Mouse (Mus musculus) stomach, postnatal 0 days (tissue): ENCODE data around the gene Anxa6. TPM values are rescaled to one million over a fixed set of nuclear protein-coding genes. Genes with fewer than 3 reads are reported as not detected.

Experiments used
- ATAC-seq: fragments of 200-750 bp; cut with Nextera tagmentation; 2 replicates; pipeline ENCODE4 v1.8.0; 2017; ENCODE audit not compliant: low FRiP score, low TSS enrichment
- DNase-seq: peaks from one replicate; pipeline ENCODE4 v3.0.0-alpha.2; 2016; ENCODE audit warnings: low spot score
- H3K27ac ChIP-seq: fragments of 300-500 bp; sonication (generic); replicated peaks from 2 replicates; pipeline ENCODE4 v1.5.1; 2014; ENCODE audit warnings: mild to moderate bottlenecking, control low read depth
- H3K27me3 ChIP-seq: fragments of 300-500 bp; sonication (generic); 2 replicates; pipeline ENCODE4 v1.6.1; 2014; ENCODE audit warnings: low read length; ENCODE audit not compliant: control insufficient read depth, insufficient read depth
- H3K36me3 ChIP-seq: fragments of 300-500 bp; sonication (generic); 2 replicates; pipeline ENCODE4 v1.6.1; 2014; ENCODE audit warnings: low read length, mixed read lengths; ENCODE audit not compliant: control insufficient read depth, insufficient read depth
- H3K4me1 ChIP-seq: fragments of 300-500 bp; sonication (generic); replicated peaks from 2 replicates; pipeline ENCODE4 v1.6.1; 2014; ENCODE audit warnings: antibody characterized with exemption; ENCODE audit not compliant: control insufficient read depth, insufficient read depth
- H3K4me2 ChIP-seq: fragments of 300-500 bp; sonication (generic); replicated peaks from 2 replicates; pipeline ENCODE4 v1.6.1; 2014; ENCODE audit warnings: low read depth, mild to moderate bottlenecking, control low read depth, moderate library complexity
- H3K4me3 ChIP-seq: fragments of 300-500 bp; sonication (generic); 2 replicates; pipeline ENCODE4 v1.5.1; 2014; ENCODE audit warnings: low read depth, low read length, control low read depth
- H3K9ac ChIP-seq: fragments of 300-500 bp; sonication (generic); 2 replicates; pipeline ENCODE4 v1.6.1; 2014; ENCODE audit warnings: mild to moderate bottlenecking, low read length, control low read depth, mixed read lengths
- H3K9me3 ChIP-seq: fragments of 300-500 bp; sonication (generic); 2 replicates; pipeline ENCODE4 v1.6.1; 2016; ENCODE audit warnings: low read length; ENCODE audit not compliant: control insufficient read depth
- CTCF ChIP-seq: IDR thresholded peaks from 2 replicates; pipeline ENCODE4 v1.5.1; 2016; ENCODE audit warnings: antibody characterized with exemption, low read depth, mild to moderate bottlenecking, moderate library complexity
- EP300 ChIP-seq: optimal IDR thresholded peaks from 2 replicates; pipeline ENCODE3; 2016; ENCODE audit warnings: antibody characterized with exemption
- WGBS: fragments of 180-500 bp; shearing (Covaris S2); extraction: QIAGEN DNeasy Blood & Tissue Kit; methylation state at CpG from one replicate; pipeline ENCODE4 v1.1.7; 2014; 5-methylcytosine and 5-hydroxymethylcytosine counted together
- polyA plus RNA-seq: library from polyadenylated mRNA; unstranded; fragments of >200 nt; fragmentation: Nextera tagmentation; extraction: Ambion mirVana; gene quantifications from 2 replicates; pipeline ENCODE4 v1.2.1, GENCODE M21; 2015

Anxa6 gene
- polyA plus RNA-seq, 1 experiment from 2014 or later: 141 TPM

- H3K4me2 ChIP-seq: peak overlapping the region; percentile 3; the same call in 1 of the 2 replicates
- no peaks in the 10 kb centered on the region for H3K9me3 ChIP-seq
- no peak overlapping the region for H3K4me3 ChIP-seq
- 0 out of 2 replicates have a peak overlapping the region, but pooled peaks have one; percentile 35 for H3K27ac ChIP-seq
- ATAC-seq (peak; percentile 77), DNase-seq (peak; percentile 64)
- H3K27me3 ChIP-seq: no peaks in the 10 kb centered on the region
- H3K9ac ChIP-seq: no peak overlapping the region
- TF ChIP-seq EP300 (no peak), CTCF (no peak)
- WGBS: 32% methylated on average over 8 of the region's 8 CpGs
- peaks cover 4% of the 10 kb centered on the region; the same call in 1 of the 2 replicates for H3K4me1 ChIP-seq
- peaks cover 3% of the 10 kb centered on the region; the same call in 1 of the 2 replicates for H3K36me3 ChIP-seq
These were observed 59.6 kb downstream of the Anxa6 start for GRCm38 (mm10) chr11:54973481-54974212.

GRCm38 (mm10) chr11:54972789-54973188 is 60.5 kb downstream of the Anxa6 start:
- Histone ChIP-seq H3K27ac (0 out of 2 replicates have a peak overlapping the region, but pooled peaks have one; percentile 25), H3K36me3 (no peaks in the 10 kb centered on the region; the same call in 1 of the 2 replicates), H3K9me3 (no peaks in the 10 kb centered on the region), H3K4me1 (peaks cover 4% of the 10 kb centered on the region; the same call in 1 of the 2 replicates), H3K9ac (no peak overlapping the region), H3K4me2 (no peak overlapping the region), H3K4me3 (no peak overlapping the region), H3K27me3 (no peaks in the 10 kb centered on the region)
- TF ChIP-seq EP300: no peak
- WGBS: 54% methylated on average over 4 of the region's 6 CpGs
- no peak for ATAC-seq
- no peak for DNase-seq

- no peaks in the 10 kb centered on the region for H3K9me3 ChIP-seq
- H3K4me1 ChIP-seq: peaks cover 4% of the 10 kb centered on the region; the same call in 1 of the 2 replicates
- WGBS: 38% methylated on average over 4 of the region's 4 CpGs
- no peak overlapping the region for H3K4me3 ChIP-seq
- DNase-seq: no peak
- no peaks in the 10 kb centered on the region for H3K27me3 ChIP-seq
- ATAC-seq: no peak; the same call in 1 of the 2 replicates
- H3K27ac ChIP-seq: no peak overlapping the region
- H3K4me2 ChIP-seq: no peak overlapping the region
- no peak for TF ChIP-seq CTCF
- no peak for TF ChIP-seq EP300
- H3K9ac ChIP-seq: no peak overlapping the region
- H3K36me3 ChIP-seq: no peaks in the 10 kb centered on the region
These were observed 61.1 kb downstream of the Anxa6 start for GRCm38 (mm10) chr11:54972049-54972723.

- no peak overlapping the region for H3K4me3 ChIP-seq
These were observed 61.7 kb downstream of the Anxa6 start for GRCm38 (mm10) chr11:54971365-54972048.

GRCm38 (mm10) chr11:54965234-54965633 is 68.0 kb downstream of the Anxa6 start:
- H3K27me3 ChIP-seq: no peaks in the 10 kb centered on the region
- no peak overlapping the region for H3K9ac ChIP-seq
- DNase-seq (no peak), ATAC-seq (no peak)
- H3K27ac ChIP-seq: no peak overlapping the region
- no peak overlapping the region for H3K4me3 ChIP-seq
- 72% methylated on average over 6 of the region's 6 CpGs for WGBS
- H3K4me1 ChIP-seq: peaks cover 3% of the 10 kb centered on the region; the same call in 1 of the 2 replicates
- no peak overlapping the region for H3K4me2 ChIP-seq
- H3K9me3 ChIP-seq: no peaks in the 10 kb centered on the region
- no peaks in the 10 kb centered on the region for H3K36me3 ChIP-seq
- TF ChIP-seq CTCF (no peak), EP300 (no peak)

More at GRCm38 (mm10) chr11:54971365-54972048, 61.7 kb downstream of the Anxa6 start:
- TF ChIP-seq CTCF: no peak
- TF ChIP-seq EP300: no peak
- no peak for DNase-seq
- no peaks in the 10 kb centered on the region for H3K27me3 ChIP-seq
- no peaks in the 10 kb centered on the region for H3K36me3 ChIP-seq
- H3K27ac ChIP-seq: no peak overlapping the region
- H3K4me2 ChIP-seq: no peak overlapping the region
- no peaks in the 10 kb centered on the region for H3K9me3 ChIP-seq
- H3K9ac ChIP-seq: no peak overlapping the region
- peaks cover 4% of the 10 kb centered on the region; the same call in 1 of the 2 replicates for H3K4me1 ChIP-seq
- ATAC-seq: no peak
- WGBS: 44% methylated on average over 8 of the region's 8 CpGs
